8 mouse cellular contexts compared by ENCODE assay signal in genomic region chr1:7010184-7010583, GRCm38 (mm10).
A peak's percentile ranks its signal among the peaks of the same experiment; 100 is the strongest.
DNase-seq lines count a peak whose midpoint lies in the region; ATAC-seq lines count a peak whose summit lies in the region.

No protein-coding gene starts in this region.

- peak; percentile 6 for DNase-seq in gastrocnemius, postnatal 10 days
- no peak for DNase-seq in gastrocnemius, adult 8-10 months (ENCODE audit: low spot score in 2 of 2)
- DNase-seq in A20 (ENCODE audit: low read depth, low spot score): peak; percentile 45
- peak; percentile 15 for DNase-seq in adrenal gland, postnatal 25 days
- peak; percentile 1 to 65 for DNase-seq in frontal cortex, postnatal 36 days (ENCODE audit: low spot score in 2 of 2)
- DNase-seq in layer of hippocampus, postnatal 14 days (ENCODE audit: low spot score in 2 of 2): peak; percentile 17 to 49
- DNase-seq in right cerebral cortex, postnatal 10 days (ENCODE audit: low spot score in 2 of 2): peak; percentile 54 to 59

- no peak for ATAC-seq in erythroid progenitor cell, adult 5-6 weeks (replicated peaks; ENCODE audit: low FRiP score, poor library complexity, severe bottlenecking)

Comparison
In these comparisons a context has a peak if more than half of its experiments do, and no peak if none do; other contexts are left out.
1. DNase-seq: peak in gastrocnemius, postnatal 10 days (single experiment), A20 (single experiment), adrenal gland, postnatal 25 days (single experiment), frontal cortex, postnatal 36 days (2 of 2), layer of hippocampus, postnatal 14 days (2 of 2) and right cerebral cortex, postnatal 10 days (2 of 2); none in gastrocnemius, adult 8-10 months (0 of 2).